Mouse (Mus musculus): ENCODE results near the gene Fkbp8. TPM values are rescaled to one million over a fixed set of nuclear protein-coding genes. Genes with fewer than 3 reads are reported as not detected.

Fkbp8 gene
- total and polyA plus RNA-seq, 2 experiments from 2014 or later, result 200 to 440 TPM

DNA sequence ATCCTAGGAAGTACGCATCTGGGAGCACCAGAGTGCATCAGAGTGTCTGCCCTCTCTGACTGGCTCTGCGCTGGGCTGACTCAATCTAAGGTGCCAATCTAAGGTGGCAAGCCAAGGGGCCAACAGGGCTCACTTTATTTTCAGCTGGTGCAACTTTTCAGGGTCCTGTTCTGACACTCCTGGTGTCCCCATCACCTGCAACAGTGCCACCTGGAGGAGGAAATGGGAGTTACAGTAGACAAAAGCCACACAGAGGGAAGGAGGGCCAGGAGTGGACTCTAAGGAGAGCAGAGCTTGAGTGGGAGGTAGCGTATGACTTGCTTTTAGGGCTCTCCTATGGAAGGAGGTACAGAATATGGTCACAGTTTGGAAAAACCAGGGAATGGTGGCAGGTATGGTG lies 22.7 kb upstream of the Fkbp8 start:
- DNase-seq (ENCODE audit: low spot score) (peak; percentile 43), ATAC-seq (ENCODE audit: insufficient read depth, low read depth) (no peak)
- WGBS, result 79% methylated on average over 3 of the region's 3 CpGs
- H3K27me3 ChIP-seq (ENCODE audit: control insufficient read depth, insufficient read depth, low read length), result peaks cover 32% of the 10 kb centered on the region
- H3K27ac ChIP-seq (ENCODE audit: low read depth), result no peak overlapping the region
- H3K9ac ChIP-seq (replicated peaks; ENCODE audit: low read depth, low read length), result no peak overlapping the region
- peaks cover 30% of the 10 kb centered on the region for H3K4me1 ChIP-seq (ENCODE audit: control insufficient read depth, insufficient read depth)
- no peak overlapping the region for H3K4me3 ChIP-seq (ENCODE audit: low read depth, low read length)
- peak; percentile 85 for TF ChIP-seq CTCF (IDR thresholded peaks at IDR 0.05; ENCODE audit: low read depth)
- TF ChIP-seq EP300 (IDR thresholded peaks at IDR 0.05; ENCODE audit: low read depth), result no peak
- H3K36me3 ChIP-seq (replicated peaks; ENCODE audit: control insufficient read depth, insufficient read depth, low read length), result peaks cover 17% of the 10 kb centered on the region
- no peaks in the 10 kb centered on the region for H3K9me3 ChIP-seq (replicated peaks; ENCODE audit: control insufficient read depth, low read length)
- no peak overlapping the region for H3K4me2 ChIP-seq (ENCODE audit: low read depth, low read length)

DNA sequence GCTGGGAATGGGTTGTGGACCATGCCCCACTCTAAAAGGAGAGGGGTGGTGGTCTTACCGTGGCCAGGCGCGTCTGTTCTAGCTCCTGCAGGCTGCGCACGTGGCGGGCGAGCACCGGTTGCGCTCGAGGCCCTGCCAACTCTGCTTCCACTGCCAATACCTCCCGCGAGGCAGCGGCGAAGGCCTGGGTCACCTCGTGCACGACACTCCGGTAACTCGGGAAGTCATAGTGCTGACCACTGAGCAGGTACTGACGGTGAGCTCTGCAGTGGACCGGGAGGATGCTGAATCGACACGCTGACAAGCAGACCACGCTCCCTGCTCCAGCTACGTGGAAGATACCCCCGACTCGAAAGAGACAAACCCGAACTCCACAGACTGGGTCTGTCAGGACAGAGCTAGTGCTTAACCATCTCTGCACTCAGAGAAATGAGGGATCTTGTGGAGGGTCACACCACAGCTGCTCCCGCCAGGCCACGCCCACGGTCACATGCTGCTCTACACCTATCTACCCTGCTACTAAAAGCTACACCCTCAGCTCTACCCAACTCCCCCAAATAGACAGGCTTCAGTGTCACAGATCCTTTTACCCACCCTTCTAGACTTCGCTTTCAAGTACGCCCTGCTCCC lies 21.7 kb upstream of the Fkbp8 start:
- DNase-seq (ENCODE audit: low spot score), result no peak
- ATAC-seq (ENCODE audit: insufficient read depth, low read depth), result peak; percentile 1; the same call in 1 of the 2 replicates

DNA sequence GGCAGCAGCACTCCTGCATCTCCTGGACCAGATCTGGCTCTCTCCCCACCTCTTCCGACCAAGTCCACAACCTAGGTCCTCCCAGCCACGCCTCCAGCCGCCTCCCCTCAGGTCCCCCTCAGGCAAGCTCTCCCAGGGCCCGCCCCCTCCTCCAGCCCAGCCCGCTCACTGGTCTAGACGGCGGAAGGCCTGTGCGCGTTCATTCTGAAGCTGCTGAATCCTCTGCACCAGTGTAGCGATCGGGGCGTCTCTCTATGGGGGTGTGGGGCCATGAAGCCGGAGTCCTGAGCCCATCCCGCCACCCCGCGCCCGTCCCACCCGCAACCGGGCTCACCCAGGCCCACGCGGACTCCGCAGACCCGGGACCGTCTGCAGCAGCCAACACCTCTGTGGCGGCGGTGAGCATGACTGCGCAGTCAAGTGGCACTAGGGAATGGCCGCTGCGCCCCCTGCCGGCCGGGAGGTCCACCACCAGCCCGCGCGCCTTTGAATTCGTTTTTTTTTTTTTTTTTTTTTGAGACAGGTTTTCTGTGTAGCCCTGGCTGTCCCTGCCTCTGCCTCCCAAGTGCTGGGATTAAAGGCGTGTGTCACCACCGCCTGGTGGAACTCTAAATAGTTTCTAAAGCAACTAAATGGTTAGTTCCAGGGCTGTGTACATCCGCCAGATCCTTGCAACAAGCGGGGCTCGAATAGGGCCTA lies 21.0 kb upstream of the Fkbp8 start, which contains the start of gene Rex1bd:
Gene Rex1bd (minus strand): TSS at position 425 of the 699 bp plus-strand sequence.
- DNase-seq (ENCODE audit: low spot score) (peak; percentile 88), ATAC-seq (ENCODE audit: insufficient read depth, low read depth) (peak; percentile 84)
- Histone ChIP-seq H3K9ac (replicated peaks; ENCODE audit: low read depth, low read length) (peak within 1 kb of the TSS; percentile 81), H3K36me3 (replicated peaks; ENCODE audit: control insufficient read depth, insufficient read depth, low read length) (peaks cover 17% of the 10 kb centered on the region), H3K4me1 (ENCODE audit: control insufficient read depth, insufficient read depth) (peaks cover 34% of the 10 kb centered on the region), H3K27me3 (ENCODE audit: control insufficient read depth, insufficient read depth, low read length) (peaks cover 16% of the 10 kb centered on the region), H3K27ac (ENCODE audit: low read depth) (peak within 1 kb of the TSS; percentile 89), H3K9me3 (replicated peaks; ENCODE audit: control insufficient read depth, low read length) (no peaks in the 10 kb centered on the region), H3K4me3 (ENCODE audit: low read depth, low read length) (peak within 1 kb of the TSS; percentile 87), H3K4me2 (ENCODE audit: low read depth, low read length) (peak within 1 kb of the TSS; percentile 76)
- 3% methylated on average over 38 of the region's 40 CpGs for WGBS
- TF ChIP-seq CTCF (IDR thresholded peaks at IDR 0.05; ENCODE audit: low read depth) (peak; percentile 83), EP300 (IDR thresholded peaks at IDR 0.05; ENCODE audit: low read depth) (peak; percentile 43; the same call in 1 of the 2 replicates)

More for the DNA sequence above, 21.7 kb upstream of the Fkbp8 start:
- H3K4me1 ChIP-seq (ENCODE audit: control insufficient read depth, insufficient read depth), result peaks cover 30% of the 10 kb centered on the region
- no peaks in the 10 kb centered on the region for H3K9me3 ChIP-seq (replicated peaks; ENCODE audit: control insufficient read depth, low read length)
- peaks cover 22% of the 10 kb centered on the region for H3K27me3 ChIP-seq (ENCODE audit: control insufficient read depth, insufficient read depth, low read length)
- H3K36me3 ChIP-seq (replicated peaks; ENCODE audit: control insufficient read depth, insufficient read depth, low read length), result peaks cover 17% of the 10 kb centered on the region
- H3K4me2 ChIP-seq (ENCODE audit: low read depth, low read length), result peak overlapping the region; percentile 76
- peak overlapping the region; percentile 81 for H3K9ac ChIP-seq (replicated peaks; ENCODE audit: low read depth, low read length)
- WGBS, result 37% methylated on average over 32 of the region's 32 CpGs
- peak overlapping the region; percentile 87 for H3K4me3 ChIP-seq (ENCODE audit: low read depth, low read length)
- H3K27ac ChIP-seq (ENCODE audit: low read depth), result peak overlapping the region; percentile 89; the same call in 1 of the 2 replicates
- TF ChIP-seq CTCF (IDR thresholded peaks at IDR 0.05; ENCODE audit: low read depth) (no peak), EP300 (IDR thresholded peaks at IDR 0.05; ENCODE audit: low read depth) (no peak)

GRCm38 (mm10) chr8:70507027-70507393 lies 20.5 kb upstream of the Fkbp8 start:
- DNase-seq (ENCODE audit: low spot score) (no peak), ATAC-seq (ENCODE audit: insufficient read depth, low read depth) (no peak)
- H3K4me1 ChIP-seq (ENCODE audit: control insufficient read depth, insufficient read depth), result peaks cover 29% of the 10 kb centered on the region
- no peak overlapping the region for H3K27ac ChIP-seq (ENCODE audit: low read depth)
- no peak overlapping the region for H3K9ac ChIP-seq (replicated peaks; ENCODE audit: low read depth, low read length)
- WGBS, result 60% methylated on average over 5 of the region's 5 CpGs
- no peaks in the 10 kb centered on the region for H3K9me3 ChIP-seq (replicated peaks; ENCODE audit: control insufficient read depth, low read length)
- no peak overlapping the region for H3K4me3 ChIP-seq (ENCODE audit: low read depth, low read length)
- H3K4me2 ChIP-seq (ENCODE audit: low read depth, low read length), result no peak overlapping the region
- TF ChIP-seq CTCF (IDR thresholded peaks at IDR 0.05; ENCODE audit: low read depth) (no peak), EP300 (IDR thresholded peaks at IDR 0.05; ENCODE audit: low read depth) (no peak)
- peaks cover 17% of the 10 kb centered on the region for H3K36me3 ChIP-seq (replicated peaks; ENCODE audit: control insufficient read depth, insufficient read depth, low read length)
- peaks cover 10% of the 10 kb centered on the region for H3K27me3 ChIP-seq (ENCODE audit: control insufficient read depth, insufficient read depth, low read length)

GRCm38 (mm10) chr8:70509281-70509952 lies 18.1 kb upstream of the Fkbp8 start:
- peak overlapping the region; percentile 87 for H3K9ac ChIP-seq (replicated peaks; ENCODE audit: low read depth, low read length)
- H3K4me3 ChIP-seq (ENCODE audit: low read depth, low read length), result peak overlapping the region; percentile 76
- H3K27ac ChIP-seq (ENCODE audit: low read depth), result peak overlapping the region; percentile 96
- peaks cover 26% of the 10 kb centered on the region for H3K36me3 ChIP-seq (replicated peaks; ENCODE audit: control insufficient read depth, insufficient read depth, low read length)
- 7% methylated on average over 25 of the region's 25 CpGs for WGBS
- H3K4me1 ChIP-seq (ENCODE audit: control insufficient read depth, insufficient read depth), result peaks cover 22% of the 10 kb centered on the region
- no peaks in the 10 kb centered on the region for H3K9me3 ChIP-seq (replicated peaks; ENCODE audit: control insufficient read depth, low read length)
- H3K4me2 ChIP-seq (ENCODE audit: low read depth, low read length), result peak overlapping the region; percentile 99
- ATAC-seq (ENCODE audit: insufficient read depth, low read depth), result no peak
- no peak for DNase-seq (ENCODE audit: low spot score)
- H3K27me3 ChIP-seq (ENCODE audit: control insufficient read depth, insufficient read depth, low read length), result no peaks in the 10 kb centered on the region
- TF ChIP-seq EP300 (IDR thresholded peaks at IDR 0.05; ENCODE audit: low read depth) (no peak), CTCF (IDR thresholded peaks at IDR 0.05; ENCODE audit: low read depth) (no peak)
